ENCODE assay signal across 10 mouse cellular contexts in genomic region chr2:158316371-158316770, GRCm38 (mm10). TPM values are rescaled to one million over a fixed set of nuclear protein-coding genes. Genes with fewer than 3 reads are reported as not detected.
DNase-seq lines count a peak whose midpoint lies in the region; ATAC-seq and TF ChIP-seq lines count a peak whose summit lies in the region.
"Had no signal": no experiment of that assay in that cellular context is flagged by ENCODE, and none has a peak within 500 bp of the region (broad histone marks: within the 10 kb centered on the region; RNA-seq: fewer than 3 reads in every experiment).

No protein-coding gene starts in this region.

- peaks cover 20% of the 10 kb centered on the region for H3K36me3 ChIP-seq in liver, adult 2 months (ENCODE audit: control insufficient read depth, insufficient read depth, low read length)
- 0 out of 2 replicates have a peak, but pooled peaks cover 3% of the 10 kb centered on the region for H3K36me3 ChIP-seq in liver, embryonic 12.5 days
- 0 out of 2 replicates have a peak, but pooled peaks cover 2% of the 10 kb centered on the region for H3K36me3 ChIP-seq in liver, embryonic 13.5 days

- 40% methylated on average over 8 of the region's 8 CpGs for WGBS in liver, adult 2 months
- 53% methylated on average over 8 of the region's 8 CpGs for WGBS in liver, embryonic 12.5 days (ENCODE audit: insufficient replicate concordance)
- WGBS in liver, embryonic 13.5 days (ENCODE audit: insufficient replicate concordance): 50% methylated on average over 8 of the region's 8 CpGs

- ATAC-seq in liver, embryonic 12.5 days: no peak
- no peak for ATAC-seq in liver, embryonic 13.5 days (ENCODE audit: low read depth)
- ATAC-seq in monocyte, adult 5-6 weeks (replicated peaks; ENCODE audit: insufficient number of reproducible peaks, low FRiP score, low TSS enrichment, poor library complexity, severe bottlenecking): no peak

- 0 out of 2 replicates have a peak, but pooled peaks cover 4% of the 10 kb centered on the region for H3K4me1 ChIP-seq in liver, adult 2 months (ENCODE audit: control insufficient read depth, insufficient read depth, low read length)
- no peaks in the 10 kb centered on the region for H3K4me1 ChIP-seq in liver, embryonic 12.5 days
- no peaks in the 10 kb centered on the region for H3K4me1 ChIP-seq in liver, embryonic 13.5 days (replicated peaks)

- no peaks in the 10 kb centered on the region for H3K79me2 ChIP-seq in liver, adult 2 months (ENCODE audit: control insufficient read depth, insufficient read depth, low read length)

- no peak for TF ChIP-seq POLR2A in liver, adult 2 months (IDR thresholded peaks at IDR 0.05; ENCODE audit: extremely low read depth, insufficient read depth, low read length)

- TF ChIP-seq CTCF in liver, adult 2 months (IDR thresholded peaks at IDR 0.05; ENCODE audit: low read depth, low read length): peak; percentile 77

- DNase-seq in liver, adult 2 months (ENCODE audit: extremely low read depth, low read depth, low spot score): peak; percentile 70
- DNase-seq in CD8-positive naive resting alpha-beta T cell, adult 2 months (ENCODE audit: low read depth in 2 of 2, low spot score in 2 of 2): peak; percentile 15 to 30
- DNase-seq in R1 (ENCODE audit: low read depth, low spot score) (peak; percentile 83), MN1 (ENCODE audit: low spot score) (no peak)
- peak; percentile 27 for DNase-seq in liver, embryonic 13.5 days
- no peak for DNase-seq in right cerebral cortex, postnatal 25 days

- H3K9ac ChIP-seq in liver, adult 2 months (ENCODE audit: low read depth, low read length): no peak overlapping the region
- H3K9ac ChIP-seq in liver, embryonic 12.5 days: no peak overlapping the region
- H3K9ac ChIP-seq in liver, embryonic 13.5 days: no peak overlapping the region

- H3K9me3 ChIP-seq in liver, embryonic 12.5 days (replicated peaks): no peaks in the 10 kb centered on the region
- no peaks in the 10 kb centered on the region for H3K9me3 ChIP-seq in liver, embryonic 13.5 days (replicated peaks)

- H3K27me3 ChIP-seq in liver, adult 2 months (ENCODE audit: control insufficient read depth, insufficient read depth, low read length): no peaks in the 10 kb centered on the region
- H3K27me3 ChIP-seq in liver, embryonic 12.5 days (replicated peaks): no peaks in the 10 kb centered on the region
- H3K27me3 ChIP-seq in liver, embryonic 13.5 days: no peaks in the 10 kb centered on the region

- H3K4me2 ChIP-seq in liver, embryonic 12.5 days: no peak overlapping the region
- no peak overlapping the region for H3K4me2 ChIP-seq in liver, embryonic 13.5 days

- H3K27ac ChIP-seq in liver, adult 2 months (replicated peaks; ENCODE audit: insufficient read depth, low read depth, low read length): no peak overlapping the region
- H3K27ac ChIP-seq in liver, embryonic 12.5 days: no peak overlapping the region
- H3K27ac ChIP-seq in liver, embryonic 13.5 days: no peak overlapping the region

- H3K4me3 ChIP-seq in liver, adult 2 months (ENCODE audit: insufficient read depth, low read depth, low read length): no peak overlapping the region
- H3K4me3 ChIP-seq in liver, embryonic 12.5 days: no peak overlapping the region
- no peak overlapping the region for H3K4me3 ChIP-seq in liver, embryonic 13.5 days (replicated peaks)

RNA-seq across cellular contexts. Expression of gene Lbp, which starts 10.1 kb away (rescaled TPM):
- total RNA-seq in liver, adult 2 months (2014; rRNA removed): 66.8 and 85.7 TPM in 2 replicates
- polyA plus RNA-seq in liver, adult 2 months (2012; rRNA removed): 164 and 230 TPM in 2 replicates
- 12.9 and 14.4 TPM in 2 replicates for polyA plus RNA-seq in liver, embryonic 12.5 days (2016; fragmentation: Nextera tagmentation; extraction: Ambion mirVana)
- 16.3 and 22.9 TPM in 2 replicates for polyA plus RNA-seq in liver, embryonic 13.5 days (2015; fragmentation: Nextera tagmentation; extraction: Ambion mirVana)
- 0.48 to 0.49 TPM in 2 of 3 replicates, not detected in the other for total RNA-seq in monocyte, adult 5-6 weeks (2017)

RNA-seq across cellular contexts. Expression of gene Bpi, which starts 58.5 kb away (rescaled TPM):
- not detected in 2 replicates for total RNA-seq in liver, adult 2 months (2014; rRNA removed)
- not detected in 2 replicates for polyA plus RNA-seq in liver, adult 2 months (2012; rRNA removed)
- not detected in 2 replicates for polyA plus RNA-seq in liver, embryonic 12.5 days (2016; fragmentation: Nextera tagmentation; extraction: Ambion mirVana)
- polyA plus RNA-seq in liver, embryonic 13.5 days (2015; fragmentation: Nextera tagmentation; extraction: Ambion mirVana): not detected in 2 replicates
- total RNA-seq in monocyte, adult 5-6 weeks (2017): not detected in 3 replicates
- polyA plus RNA-seq: hindbrain, embryonic 16.5 days; liver, embryonic 16.5 days had no signal

RNA-seq across cellular contexts. Expression of gene Snhg11, which starts 59.1 kb away (rescaled TPM):
- total RNA-seq in liver, adult 2 months (2014; rRNA removed): 0.74 and 0.92 TPM in 2 replicates
- polyA plus RNA-seq in liver, adult 2 months (2012; rRNA removed): 2.2 and 3.5 TPM in 2 replicates
- 2.2 and 2.4 TPM in 2 replicates for polyA plus RNA-seq in liver, embryonic 12.5 days (2016; fragmentation: Nextera tagmentation; extraction: Ambion mirVana)
- 1.4 and 1.5 TPM in 2 replicates for polyA plus RNA-seq in liver, embryonic 13.5 days (2015; fragmentation: Nextera tagmentation; extraction: Ambion mirVana)
- total RNA-seq in monocyte, adult 5-6 weeks (2017): not detected in 3 replicates

Comparison
In these comparisons a context has a peak if more than half of its experiments do, and no peak if none do; other contexts are left out.
1. DNase-seq: peak in liver, adult 2 months (single experiment), CD8-positive naive resting alpha-beta T cell, adult 2 months (2 of 2), R1 (single experiment) and liver, embryonic 13.5 days (single experiment); none in right cerebral cortex, postnatal 25 days (single experiment) and MN1 (single experiment).